Mouse (Mus musculus): ENCODE measurements around the gene Arhgap42.

DNA sequence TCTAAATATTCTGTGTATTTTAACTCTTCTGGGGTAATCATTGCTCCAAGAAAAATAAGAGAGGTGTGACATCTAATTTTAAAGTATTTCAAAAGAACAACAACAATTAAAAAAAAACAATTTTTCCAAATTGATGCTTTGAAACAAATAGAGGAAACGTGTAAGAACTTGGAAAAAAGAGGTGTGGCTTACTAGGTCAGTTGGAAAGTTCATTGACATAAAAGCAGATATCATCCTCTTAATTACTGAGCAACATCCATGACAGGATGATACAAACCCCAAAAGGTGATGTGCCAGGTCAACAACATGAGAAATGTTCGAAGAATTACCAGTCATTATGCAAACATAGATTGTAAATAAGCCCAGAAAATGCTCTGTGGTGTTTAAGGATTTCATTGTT is 267.4 kb downstream of the Arhgap42 start, which contains the start of gene Gm16485:
- no peak for TF ChIP-seq POLR2A (IDR thresholded peaks at IDR 0.05; ENCODE audit: control insufficient read depth, low read depth, low read length)
- TF ChIP-seq CTCF (IDR thresholded peaks at IDR 0.05; ENCODE audit: control insufficient read depth, insufficient read depth, insufficient replicate concordance, low read depth, low read length), result no peak

All from testis, adult 2 months (tissue).